Comparison of ENCODE assay signal across 27 mouse cellular contexts in the genomic region with DNA sequence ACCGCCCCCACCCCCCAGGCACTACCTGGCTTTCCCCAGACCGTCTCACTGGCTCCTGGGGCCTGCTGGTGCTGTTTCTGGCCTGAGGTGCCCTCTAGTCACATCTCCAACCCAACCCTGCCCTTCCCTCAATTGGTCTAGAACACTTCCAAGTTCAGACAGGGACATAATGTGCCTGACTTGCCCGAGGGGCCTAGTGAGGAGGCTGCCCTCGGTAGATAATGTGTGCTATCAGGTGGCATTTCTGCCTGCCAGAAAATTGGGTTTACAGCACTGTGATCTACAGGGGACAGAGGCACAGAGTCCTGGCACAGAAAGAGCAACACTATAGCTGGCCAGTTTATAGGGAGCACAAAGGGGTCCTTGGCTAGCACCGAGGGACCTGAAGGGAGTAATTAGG. TPM values are rescaled to one million over a fixed set of nuclear protein-coding genes. Genes with fewer than 3 reads are reported as not detected.
DNase-seq lines count a peak whose midpoint lies in the region; ATAC-seq and TF ChIP-seq lines count a peak whose summit lies in the region.
"Had no signal": no experiment of that assay in that cellular context is flagged by ENCODE, and none has a peak within 500 bp of the region (broad histone marks: within the 10 kb centered on the region; RNA-seq: fewer than 3 reads in every experiment).

No protein-coding gene starts in this region.

- H3K27me3 ChIP-seq in liver, embryonic 14.5 days (ENCODE audit: control insufficient read depth, insufficient read depth, low read length) = peaks cover 52% of the 10 kb centered on the region
- peaks cover 15% of the 10 kb centered on the region for H3K27me3 ChIP-seq in thymus, adult 2 months (ENCODE audit: control insufficient read depth, insufficient read depth, low read length)

- H3K4me2 ChIP-seq in liver, embryonic 14.5 days (ENCODE audit: low read depth) = no peak overlapping the region
- H3K4me2 ChIP-seq: heart, embryonic 12.5 days; limb, embryonic 12.5 days; midbrain, embryonic 15.5 days; neural tube, embryonic 13.5 days had no signal

- H3K27ac ChIP-seq in liver, embryonic 14.5 days = no peak overlapping the region
- H3K27ac ChIP-seq in thymus, adult 2 months (ENCODE audit: control insufficient read depth, insufficient read depth, low read length) = no peak overlapping the region
- H3K27ac ChIP-seq: hindbrain, postnatal 0 days; limb, embryonic 12.5 days; midbrain, embryonic 15.5 days; neural tube, embryonic 13.5 days had no signal

- no peak for TF ChIP-seq CTCF in liver, embryonic 14.5 days (IDR thresholded peaks at IDR 0.05; ENCODE audit: low read depth)
- TF ChIP-seq CTCF in thymus, adult 2 months (IDR thresholded peaks at IDR 0.05; ENCODE audit: borderline replicate concordance, control insufficient read depth, extremely low read depth, insufficient read depth, low read length, poor library complexity) = no peak

- 44% methylated on average over 5 of the region's 5 CpGs for WGBS in liver, embryonic 14.5 days (ENCODE audit: insufficient replicate concordance)
- 86% methylated on average over 5 of the region's 5 CpGs for WGBS in thymus, adult 2 months

- H3K4me3 ChIP-seq in liver, embryonic 14.5 days (ENCODE audit: insufficient read depth in 1 of 2, low read depth in 2 of 2, low read length in 2 of 2) = no peak overlapping the region
- H3K4me3 ChIP-seq in thymus, adult 2 months (ENCODE audit: control insufficient read depth, insufficient read depth, low read length) = no peak overlapping the region
- H3K4me3 ChIP-seq: heart, embryonic 12.5 days; limb, embryonic 12.5 days; midbrain, embryonic 15.5 days; neural tube, embryonic 13.5 days had no signal

- peaks cover 0 to 3% of the 10 kb centered on the region in 2 experiments; a peak in 2 of 4 replicates for H3K4me1 ChIP-seq in liver, embryonic 14.5 days (replicated peaks; ENCODE audit: control insufficient read depth in 2 of 2, insufficient read depth in 2 of 2, low read length in 1 of 2)
- H3K4me1 ChIP-seq in thymus, adult 2 months (replicated peaks; ENCODE audit: control insufficient read depth, insufficient read depth, low read length) = peaks cover 9% of the 10 kb centered on the region; the same call in 1 of the 2 replicates

- no peaks in the 10 kb centered on the region for H3K36me3 ChIP-seq in liver, embryonic 14.5 days (replicated peaks; ENCODE audit: control insufficient read depth, insufficient read depth, low read depth)
- H3K36me3 ChIP-seq in thymus, adult 2 months (ENCODE audit: control insufficient read depth, insufficient read depth, low read length) = no peaks in the 10 kb centered on the region
- H3K36me3 ChIP-seq: G1E; heart, embryonic 12.5 days; limb, embryonic 12.5 days; midbrain, embryonic 15.5 days; neural tube, embryonic 13.5 days had no signal

- TF ChIP-seq EP300 in liver, embryonic 14.5 days (IDR thresholded peaks at IDR 0.05; ENCODE audit: low read depth) = peak; percentile 62

- no peak overlapping the region for H3K9ac ChIP-seq in liver, embryonic 14.5 days (replicated peaks)
- H3K9ac ChIP-seq: heart, embryonic 12.5 days; limb, embryonic 12.5 days; midbrain, embryonic 15.5 days; neural tube, embryonic 13.5 days had no signal

- no peaks in the 10 kb centered on the region for H3K9me3 ChIP-seq in liver, embryonic 14.5 days (ENCODE audit: control insufficient read depth, low read length)
- H3K9me3 ChIP-seq: G1E; heart, embryonic 12.5 days; limb, embryonic 12.5 days; megakaryocyte, embryonic 14.5 days; midbrain, embryonic 15.5 days; neural tube, embryonic 13.5 days had no signal

- TF ChIP-seq POLR2A in thymus, adult 2 months (IDR thresholded peaks at IDR 0.05; ENCODE audit: control insufficient read depth, extremely low read depth, insufficient read depth, low read length, poor library complexity) = no peak

- ATAC-seq in liver, embryonic 14.5 days (ENCODE audit: insufficient read depth) = peak; percentile 47; the same call in 1 of the 2 replicates
- ATAC-seq in megakaryocyte-erythroid progenitor cell, adult 5-6 weeks (replicated peaks; ENCODE audit: low FRiP score, low TSS enrichment, poor library complexity, severe bottlenecking) = peak; percentile 74
- ATAC-seq: forebrain, embryonic 14.5 days; hindbrain, postnatal 0 days; intestine, embryonic 16.5 days; midbrain, embryonic 15.5 days had no signal

- peak; percentile 1 for DNase-seq in right cerebral cortex, postnatal 14 days
- no peak for DNase-seq in right cerebral cortex, postnatal 25 days
- peak; percentile 57 for DNase-seq in c-Kit-positive CD71-positive TER-119-positive erythroid progenitor cells, embryonic 14.5 days (ENCODE audit: low spot score)
- DNase-seq in liver, embryonic 14.5 days (ENCODE audit: low read depth in 3 of 3, low spot score in 3 of 3) = peak in 2 of 3 experiments; percentile 17
- DNase-seq in thymus, adult 2 months = no peak
- no peak for DNase-seq in heart, adult 18-20 months
- DNase-seq: adrenal gland, postnatal 14 days; B cell, adult 2 months; cerebellum, adult 11 months; cerebellum, adult 9-11 months; heart, postnatal 10 days; kidney, adult 9 months; kidney, postnatal 14 days; lung, postnatal 14 days; right cerebral cortex, adult 18-20 months had no signal

RNA-seq across cellular contexts. Expression of a gene that starts 9.2 kb away (rescaled TPM):
- 0.16 and 0.40 TPM in 2 replicates for polyA plus RNA-seq in liver, embryonic 14.5 days (2012; rRNA removed)
- polyA plus RNA-seq in liver, embryonic 14.5 days (2014; fragmentation: Nextera tagmentation; extraction: Ambion mirVana) = 0.10 and 0.15 TPM in 2 replicates
- not detected in 2 replicates for total RNA-seq in megakaryocyte-erythroid progenitor cell, adult 5-6 weeks (2014; fragmentation: Nextera tagmentation)
- not detected in 2 replicates for total RNA-seq in megakaryocyte-erythroid progenitor cell, adult 5-6 weeks (2017)
- polyA plus RNA-seq in thymus, adult 2 months (2012; rRNA removed) = 12.7 and 14.3 TPM in 2 replicates
- 10 to 100 TPM in 1 of 2 experiments, 1 to 10 TPM in 1; 6.2 to 10.2 TPM for total RNA-seq in heart, adult 18-20 months (2021)
- total RNA-seq: CH12.LX; common myeloid progenitor, adult 5-6 weeks; G1E had no signal
- polyA plus RNA-seq: G1E had no signal

RNA-seq across cellular contexts. Expression of a gene that starts 11.6 kb away (rescaled TPM):
- polyA plus RNA-seq in liver, embryonic 14.5 days (2012; rRNA removed) = 0.31 and 0.67 TPM in 2 replicates
- 0.17 and 0.43 TPM in 2 replicates for polyA plus RNA-seq in liver, embryonic 14.5 days (2014; fragmentation: Nextera tagmentation; extraction: Ambion mirVana)
- total RNA-seq in megakaryocyte-erythroid progenitor cell, adult 5-6 weeks (2014; fragmentation: Nextera tagmentation) = 0.76 TPM in 1 of 2 replicates, not detected in the other
- total RNA-seq in megakaryocyte-erythroid progenitor cell, adult 5-6 weeks (2017) = not detected in 2 replicates
- 4.2 and 7.7 TPM in 2 replicates for polyA plus RNA-seq in thymus, adult 2 months (2012; rRNA removed)
- total RNA-seq in heart, adult 18-20 months (2021) = 1 to 10 TPM; 1.3 to 1.9 TPM
- total RNA-seq: common myeloid progenitor, adult 5-6 weeks had no signal
- polyA plus RNA-seq: G1E had no signal

RNA-seq across cellular contexts. Expression of a gene that starts 34.5 kb away (rescaled TPM):
- 0.93 and 1.0 TPM in 2 replicates for polyA plus RNA-seq in liver, embryonic 14.5 days (2012; rRNA removed)
- 0.70 and 0.78 TPM in 2 replicates for polyA plus RNA-seq in liver, embryonic 14.5 days (2014; fragmentation: Nextera tagmentation; extraction: Ambion mirVana)
- total RNA-seq in megakaryocyte-erythroid progenitor cell, adult 5-6 weeks (2014; fragmentation: Nextera tagmentation) = 0.22 and 0.48 TPM in 2 replicates
- not detected in 2 replicates for total RNA-seq in megakaryocyte-erythroid progenitor cell, adult 5-6 weeks (2017)
- polyA plus RNA-seq in thymus, adult 2 months (2012; rRNA removed) = 10.4 and 14.5 TPM in 2 replicates
- 1 to 10 TPM; 1.9 to 6.5 TPM for total RNA-seq in heart, adult 18-20 months (2021)
- total RNA-seq: CH12.LX had no signal
- polyA plus RNA-seq: G1E had no signal

Comparison
In these comparisons a context has a peak if more than half of its experiments do, and no peak if none do; other contexts are left out.
1. DNase-seq: peak in right cerebral cortex, postnatal 14 days (single experiment), c-Kit-positive CD71-positive TER-119-positive erythroid progenitor cells, embryonic 14.5 days (single experiment) and liver, embryonic 14.5 days (2 of 3); none in right cerebral cortex, postnatal 25 days (single experiment), thymus, adult 2 months (single experiment) and heart, adult 18-20 months (0 of 2).
2. RNA of a gene that starts 9.2 kb away (total RNA-seq): 6.2 to 10.2 TPM in heart, adult 18-20 months; not detected in megakaryocyte-erythroid progenitor cell, adult 5-6 weeks; every median in the first group is over 4 times any median in the second.